Mouse (Mus musculus): ENCODE data around the gene Prss56. TPM values are rescaled to one million over a fixed set of nuclear protein-coding genes. Genes with fewer than 3 reads are reported as not detected.
A peak's percentile ranks its signal among the peaks of the same experiment; 100 is the strongest.

Gene Prss56
- total RNA-seq, 1 experiment from 2014 or later: not detected

DNA sequence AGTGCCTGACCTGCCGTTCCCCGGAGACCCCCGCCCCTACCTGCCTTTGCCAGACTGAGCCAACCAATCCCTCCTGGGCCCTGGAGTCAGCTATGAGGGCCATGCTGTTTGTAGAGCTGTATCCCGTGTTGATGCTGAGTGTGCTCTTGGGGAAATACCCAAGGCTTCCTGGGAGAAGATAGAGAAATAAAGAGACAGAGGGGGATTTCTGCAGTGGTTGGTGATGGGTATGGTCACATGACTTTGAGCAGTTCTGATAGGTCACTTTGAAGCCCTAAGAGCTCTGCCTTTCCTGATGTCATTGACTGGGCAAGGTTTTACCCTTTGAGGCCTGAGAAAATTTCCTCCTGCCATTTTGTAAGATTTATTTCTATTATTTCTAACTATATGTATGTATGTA, 28.3 kb downstream of the Prss56 start:
- ATAC-seq (replicated peaks in 1 of 2; ENCODE audit: insufficient read depth in 1 of 2, low FRiP score in 2 of 2, low TSS enrichment in 1 of 2, low read depth in 1 of 2, poor library complexity in 2 of 2, severe bottlenecking in 2 of 2): no peak

- peak; percentile 92 to 95 for ATAC-seq (replicated peaks in 1 of 2; ENCODE audit: insufficient read depth in 1 of 2, low FRiP score in 2 of 2, low TSS enrichment in 1 of 2, low read depth in 1 of 2, poor library complexity in 2 of 2, severe bottlenecking in 2 of 2)
These were observed 30.9 kb downstream of the Prss56 start, which contains the start of gene Eif4e2 for GRCm38 (mm10) chr1:87213735-87214704. Eif4e2 (plus strand) TSS chr1:87213914.

DNA sequence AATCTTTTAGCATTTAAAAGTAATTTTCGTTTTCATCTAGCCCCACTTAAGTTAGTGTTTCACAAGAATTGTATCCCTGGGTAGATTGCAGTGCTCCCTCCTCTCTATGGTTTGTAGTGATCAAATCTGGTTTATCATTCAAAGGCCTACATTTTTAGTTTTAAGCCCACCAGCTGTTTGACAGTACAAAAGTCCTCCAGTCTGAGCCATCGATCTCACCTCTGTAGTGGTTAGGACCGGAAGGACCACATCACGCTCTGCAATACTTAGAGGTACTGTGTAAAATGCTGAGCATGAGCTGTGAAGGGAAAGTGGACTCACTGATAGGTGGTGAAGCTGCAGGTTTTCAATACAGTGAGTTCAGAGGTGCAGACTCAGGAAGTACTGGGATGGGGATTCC, 31.6 kb downstream of the Prss56 start:
- ATAC-seq (replicated peaks in 1 of 2; ENCODE audit: insufficient read depth in 1 of 2, low FRiP score in 2 of 2, low TSS enrichment in 1 of 2, low read depth in 1 of 2, poor library complexity in 2 of 2, severe bottlenecking in 2 of 2): no peak

DNA sequence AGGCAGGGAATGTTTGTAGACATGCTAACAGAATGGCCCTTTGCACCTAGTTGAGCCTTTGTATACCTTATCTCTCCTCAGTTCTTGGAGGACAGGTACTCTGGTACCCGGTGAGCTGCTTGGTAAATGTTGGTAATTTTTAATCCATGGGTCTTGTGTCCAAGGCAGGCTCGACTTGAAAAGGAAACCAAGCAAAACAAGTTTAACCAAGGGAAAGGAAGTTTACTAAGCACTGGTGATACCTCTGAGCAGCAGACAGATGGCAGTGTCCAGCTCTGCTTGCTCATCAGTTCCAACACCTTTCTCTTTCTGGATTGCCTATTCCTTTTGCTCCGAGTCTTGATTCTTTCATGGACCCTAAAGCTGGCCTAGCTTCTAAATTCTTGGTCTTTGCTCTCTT, 34.8 kb downstream of the Prss56 start:
- ATAC-seq (replicated peaks in 1 of 2; ENCODE audit: insufficient read depth in 1 of 2, low FRiP score in 2 of 2, low TSS enrichment in 1 of 2, low read depth in 1 of 2, poor library complexity in 2 of 2, severe bottlenecking in 2 of 2): 0 out of 4 replicates have a peak, but pooled peaks of 1 of the 2 experiments have one; percentile 19

DNA sequence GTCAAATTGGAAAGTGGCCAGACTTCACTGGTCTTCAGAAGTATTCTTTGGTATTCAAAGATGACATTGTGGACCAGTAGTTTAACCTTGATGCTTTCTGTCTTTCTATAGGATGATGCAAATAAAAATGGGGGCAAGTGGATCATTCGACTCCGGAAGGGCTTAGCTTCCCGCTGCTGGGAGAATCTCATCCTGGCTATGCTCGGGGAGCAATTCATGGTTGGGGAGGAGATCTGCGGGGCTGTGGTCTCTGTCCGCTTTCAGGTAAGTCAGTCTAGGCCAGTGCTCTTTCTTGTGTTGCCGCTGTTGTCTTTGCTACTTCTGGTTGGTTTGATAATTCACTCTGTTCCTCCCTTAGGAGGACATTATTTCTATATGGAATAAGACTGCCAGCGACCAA, 42.6 kb downstream of the Prss56 start:
- no peak for ATAC-seq (replicated peaks in 1 of 2; ENCODE audit: insufficient read depth in 1 of 2, low FRiP score in 2 of 2, low TSS enrichment in 1 of 2, low read depth in 1 of 2, poor library complexity in 2 of 2, severe bottlenecking in 2 of 2)

DNA sequence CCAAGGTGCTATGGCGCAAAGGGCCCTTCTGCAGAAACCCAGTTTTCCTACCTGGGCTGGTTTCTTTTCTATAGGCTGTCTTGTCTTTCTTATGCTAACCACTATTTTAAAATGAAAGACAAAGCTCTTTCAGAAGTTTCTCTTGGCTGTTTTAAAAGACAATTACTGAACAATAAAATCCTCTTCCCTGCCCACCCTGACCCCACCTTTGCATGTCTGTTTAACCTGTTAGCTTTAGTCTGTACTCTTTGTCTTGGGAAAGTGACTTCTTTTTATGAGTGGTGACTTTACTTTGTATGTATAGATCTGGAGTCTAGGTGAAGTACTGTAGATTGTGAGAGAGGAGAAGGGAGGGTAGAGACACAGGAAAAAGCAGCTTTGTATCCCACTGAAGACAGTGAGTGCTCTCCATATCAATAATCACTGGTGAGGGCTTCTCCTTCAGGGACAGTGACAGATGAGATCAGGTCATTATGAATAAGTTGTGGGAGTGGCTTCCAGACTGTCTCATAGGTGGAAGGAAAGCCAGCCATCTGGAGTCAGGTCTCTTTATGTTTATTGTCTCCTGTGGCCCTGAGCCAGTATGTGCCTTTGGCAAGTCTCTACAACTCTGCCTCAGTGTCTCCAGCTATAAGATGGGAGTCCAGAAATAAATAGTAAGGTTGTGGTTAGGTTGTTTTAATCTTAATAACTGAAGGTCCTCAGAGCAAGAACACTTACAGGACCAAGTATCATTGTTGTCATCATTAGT, 43.5 kb downstream of the Prss56 start:
- ATAC-seq (replicated peaks in 1 of 2; ENCODE audit: insufficient read depth in 1 of 2, low FRiP score in 2 of 2, low TSS enrichment in 1 of 2, low read depth in 1 of 2, poor library complexity in 2 of 2, severe bottlenecking in 2 of 2): no peak

DNA sequence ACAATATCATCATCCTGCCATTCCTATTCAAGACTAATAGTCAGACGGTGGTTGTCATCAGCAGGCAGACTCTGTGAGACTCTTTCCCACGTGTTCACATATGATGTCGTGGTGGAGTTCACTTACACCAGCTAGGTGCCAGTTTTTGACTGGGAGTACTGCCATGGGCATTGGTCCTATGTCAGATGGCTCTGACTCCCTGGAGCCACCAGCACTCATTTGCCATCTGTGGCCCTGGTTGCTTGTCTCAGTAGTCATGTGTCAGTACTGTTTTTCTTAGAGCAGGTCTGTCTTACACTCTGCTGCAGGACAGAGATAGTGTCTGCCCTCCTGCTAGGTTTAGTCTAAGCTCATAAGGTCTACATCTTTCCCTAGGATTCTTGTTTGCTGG, 44.0 kb downstream of the Prss56 start:
- ATAC-seq (replicated peaks in 1 of 2; ENCODE audit: insufficient read depth in 1 of 2, low FRiP score in 2 of 2, low TSS enrichment in 1 of 2, low read depth in 1 of 2, poor library complexity in 2 of 2, severe bottlenecking in 2 of 2): no peak

DNA sequence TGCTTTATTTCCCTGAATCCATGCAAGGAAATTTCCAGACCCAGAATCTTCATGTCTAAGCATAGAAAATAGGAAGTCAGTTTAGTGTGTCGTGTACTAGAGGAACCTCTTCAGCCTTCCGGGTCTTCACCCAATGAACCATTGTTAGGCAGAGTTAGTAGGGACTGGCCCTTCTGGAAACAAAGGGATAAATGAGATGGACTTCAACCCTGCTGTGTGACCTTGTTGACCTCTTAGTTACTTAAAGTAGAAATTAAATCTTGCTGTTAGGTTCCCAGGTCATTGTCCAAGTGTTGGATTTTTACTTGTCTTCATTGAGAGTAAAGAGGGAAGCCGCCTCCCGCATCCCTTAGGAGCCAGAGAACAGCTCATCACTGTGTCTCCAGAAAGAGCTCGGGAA, 47.5 kb downstream of the Prss56 start:
- no peak for ATAC-seq (replicated peaks in 1 of 2; ENCODE audit: insufficient read depth in 1 of 2, low FRiP score in 2 of 2, low TSS enrichment in 1 of 2, low read depth in 1 of 2, poor library complexity in 2 of 2, severe bottlenecking in 2 of 2)

DNA sequence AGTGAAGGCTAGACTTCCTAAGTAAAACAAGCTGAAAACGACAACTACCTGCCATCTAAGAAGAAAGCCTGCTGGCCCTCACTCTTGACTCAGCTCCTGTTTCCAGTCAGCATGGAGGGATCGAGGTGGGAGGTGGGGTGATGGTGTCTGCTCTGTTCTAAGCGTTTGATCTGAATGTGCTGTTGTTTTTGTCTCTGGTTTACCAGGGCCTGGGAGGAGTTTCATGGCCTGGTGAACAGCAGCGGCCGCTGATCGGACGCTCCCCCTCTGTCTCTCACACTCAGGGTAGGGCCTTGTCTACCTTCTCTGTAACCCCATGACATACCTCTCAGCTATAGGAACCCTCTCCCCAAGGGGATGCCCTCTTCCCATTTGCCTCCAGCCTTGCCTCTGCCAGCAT, 49.1 kb downstream of the Prss56 start:
- no peak for ATAC-seq (replicated peaks in 1 of 2; ENCODE audit: insufficient read depth in 1 of 2, low FRiP score in 2 of 2, low TSS enrichment in 1 of 2, low read depth in 1 of 2, poor library complexity in 2 of 2, severe bottlenecking in 2 of 2)

Other genes starting within 250 kb of the Prss56 start
- not detected in 2 replicates for gene Alppl2, start 93.4 kb upstream of the Prss56 start, total RNA-seq (2017)
- not detected in 2 replicates for gene Alpi, start 81.7 kb upstream of the Prss56 start, total RNA-seq (2017)
- gene Akp3, start 58.3 kb upstream of the Prss56 start, total RNA-seq (2017): not detected in 2 replicates
- gene Ecel1, start 26.8 kb upstream of the Prss56 start, total RNA-seq (2017): not detected in 2 replicates
- not detected in 2 replicates for gene Chrnd, start 7.3 kb downstream of the Prss56 start, total RNA-seq (2017)
- not detected in 2 replicates for gene Chrng, start 21.3 kb downstream of the Prss56 start, total RNA-seq (2017)
- 123 and 155 TPM in 2 replicates for gene Eif4e2, start 30.6 kb downstream of the Prss56 start, total RNA-seq (2017)
- not detected in 2 replicates for gene Efhd1, start 81.0 kb downstream of the Prss56 start, total RNA-seq (2017)
- gene Gigyf2, start 143.7 kb downstream of the Prss56 start, total RNA-seq (2017): 109 and 147 TPM in 2 replicates
- not detected in 2 replicates for gene Kcnj13, start 211.4 kb downstream of the Prss56 start, total RNA-seq (2017)

Measured in hematopoietic stem cell, adult 5-6 weeks (primary cell).